Mouse (Mus musculus) bone marrow macrophage, adult 2 months (primary cell): Measurements from ENCODE around the gene Chrne. TPM values are rescaled to one million over a fixed set of nuclear protein-coding genes. Genes with fewer than 3 reads are reported as not detected.

ENCODE experiments used
- H3K27ac ChIP-seq: 2 replicates; pipeline ENCODE4 v1.5.1; 2012; ENCODE audit warnings: low read depth, low read length; ENCODE audit not compliant: insufficient read depth
- H3K4me1 ChIP-seq: 2 replicates; pipeline ENCODE4 v1.6.1; 2012; ENCODE audit warnings: low read length; ENCODE audit not compliant: control insufficient read depth, insufficient read depth
- H3K4me3 ChIP-seq: 2 replicates; pipeline ENCODE4 v1.5.1; 2012; ENCODE audit warnings: mild to moderate bottlenecking, low read length, moderate library complexity; ENCODE audit not compliant: insufficient read depth
- CTCF ChIP-seq: IDR thresholded peaks from 2 replicates; pipeline ENCODE4 v1.5.1; 2012; ENCODE audit warnings: low read depth, mild to moderate bottlenecking, low read length, moderate library complexity
- POLR2A ChIP-seq: IDR thresholded peaks from 2 replicates; pipeline ENCODE4 v1.6.1; 2012; ENCODE audit warnings: mild to moderate bottlenecking, low read depth, low read length, borderline replicate concordance
- polyA plus RNA-seq: library from polyadenylated mRNA; stranded (reverse); fragments of >200 nt; gene quantifications from 2 replicates; pipeline ENCODE4 v1.2.4, GENCODE M21; 2012; ENCODE audit not compliant: missing spikeins, insufficient read depth, insufficient read length

Chrne gene
- polyA plus RNA-seq, 1 experiment = not detected

- TF ChIP-seq POLR2A = no peak
- no peak for TF ChIP-seq CTCF
- H3K4me3 ChIP-seq = no peak overlapping the region
- peaks cover 20% of the 10 kb centered on the region for H3K4me1 ChIP-seq
- H3K27ac ChIP-seq = no peak overlapping the region
Measured at GRCm38 (mm10) chr11:70630129-70630528, 11.1 kb upstream of the Chrne start.

- H3K27ac ChIP-seq = no peak overlapping the region
- H3K4me3 ChIP-seq = no peak overlapping the region
- peaks cover 20% of the 10 kb centered on the region for H3K4me1 ChIP-seq
- no peak for TF ChIP-seq CTCF
- TF ChIP-seq POLR2A = no peak
Measured at GRCm38 (mm10) chr11:70629557-70629956, 10.5 kb upstream of the Chrne start.

- Histone ChIP-seq H3K4me3 (no peak overlapping the region), H3K4me1 (peaks cover 20% of the 10 kb centered on the region), H3K27ac (no peak overlapping the region)
- no peak for TF ChIP-seq CTCF
- no peak for TF ChIP-seq POLR2A
Measured at GRCm38 (mm10) chr11:70628431-70628830, 9.4 kb upstream of the Chrne start.

GRCm38 (mm10) chr11:70626877-70627276, 7.9 kb upstream of the Chrne start:
- Histone ChIP-seq H3K4me1 (peaks cover 17% of the 10 kb centered on the region), H3K27ac (no peak overlapping the region), H3K4me3 (no peak overlapping the region)
- no peak for TF ChIP-seq POLR2A
- no peak for TF ChIP-seq CTCF

- H3K4me3 ChIP-seq = no peak overlapping the region
- H3K27ac ChIP-seq = no peak overlapping the region
- H3K4me1 ChIP-seq = peaks cover 16% of the 10 kb centered on the region
- TF ChIP-seq CTCF (peak; percentile 65), POLR2A (no peak)
Measured at GRCm38 (mm10) chr11:70625473-70625872, 6.5 kb upstream of the Chrne start.

GRCm38 (mm10) chr11:70623053-70623742, 4.2 kb upstream of the Chrne start:
- Histone ChIP-seq H3K4me3 (no peak overlapping the region), H3K27ac (no peak overlapping the region), H3K4me1 (peaks cover 12% of the 10 kb centered on the region)
- no peak for TF ChIP-seq POLR2A
- no peak for TF ChIP-seq CTCF

- TF ChIP-seq POLR2A = no peak
- no peak for TF ChIP-seq CTCF
- Histone ChIP-seq H3K4me3 (no peak overlapping the region), H3K27ac (peak overlapping the region; percentile 40; the same call in 1 of the 2 replicates), H3K4me1 (peaks cover 12% of the 10 kb centered on the region)
Measured at GRCm38 (mm10) chr11:70621972-70622814, 3.2 kb upstream of the Chrne start.

GRCm38 (mm10) chr11:70615516-70616093, 3.4 kb downstream of the Chrne start, which contains the start of gene 4930544D05Rik:
Gene 4930544D05Rik, plus strand, starts transcription at chr11:70615848.
- Histone ChIP-seq H3K4me1 (peaks cover 18% of the 10 kb centered on the region), H3K4me3 (peak within 1 kb of the TSS; percentile 60), H3K27ac (peak within 1 kb of the TSS; percentile 74)
- no peak for TF ChIP-seq CTCF
- no peak for TF ChIP-seq POLR2A

- H3K4me3 ChIP-seq = peak overlapping the region; percentile 60
- peak overlapping the region; percentile 74 for H3K27ac ChIP-seq
- H3K4me1 ChIP-seq = peaks cover 18% of the 10 kb centered on the region
- TF ChIP-seq POLR2A (no peak; the same call in 1 of the 2 replicates), CTCF (no peak)
Measured at GRCm38 (mm10) chr11:70615074-70615473, 3.9 kb downstream of the Chrne start.

GRCm38 (mm10) chr11:70612505-70612904, 6.5 kb downstream of the Chrne start:
- TF ChIP-seq CTCF (peak; percentile 18; the same call in 1 of the 2 replicates), POLR2A (no peak)
- H3K4me3 ChIP-seq = no peak overlapping the region
- no peak overlapping the region for H3K27ac ChIP-seq
- H3K4me1 ChIP-seq = peaks cover 18% of the 10 kb centered on the region
